Mouse (Mus musculus) urinary bladder, postnatal 25 days (tissue): ENCODE data around the gene Arsg.
"Not testable (repeated sequence)": the region's sequence is repeated elsewhere in the genome, so short reads cannot be mapped to it uniquely, and the experiment has no call there.

ENCODE experiments used
- DNase-seq: peaks from one replicate; pipeline ENCODE4 v3.0.0; 2022; ENCODE audit warnings: low spot score

The Arsg gene

GRCm38 (mm10) chr11:109470170-109470569 lies 3.0 kb upstream of the Arsg start:
- DNase-seq, result no peak

- peak; percentile 12 for DNase-seq
These were observed 2.0 kb upstream of the Arsg start for GRCm38 (mm10) chr11:109470921-109471861.

DNA sequence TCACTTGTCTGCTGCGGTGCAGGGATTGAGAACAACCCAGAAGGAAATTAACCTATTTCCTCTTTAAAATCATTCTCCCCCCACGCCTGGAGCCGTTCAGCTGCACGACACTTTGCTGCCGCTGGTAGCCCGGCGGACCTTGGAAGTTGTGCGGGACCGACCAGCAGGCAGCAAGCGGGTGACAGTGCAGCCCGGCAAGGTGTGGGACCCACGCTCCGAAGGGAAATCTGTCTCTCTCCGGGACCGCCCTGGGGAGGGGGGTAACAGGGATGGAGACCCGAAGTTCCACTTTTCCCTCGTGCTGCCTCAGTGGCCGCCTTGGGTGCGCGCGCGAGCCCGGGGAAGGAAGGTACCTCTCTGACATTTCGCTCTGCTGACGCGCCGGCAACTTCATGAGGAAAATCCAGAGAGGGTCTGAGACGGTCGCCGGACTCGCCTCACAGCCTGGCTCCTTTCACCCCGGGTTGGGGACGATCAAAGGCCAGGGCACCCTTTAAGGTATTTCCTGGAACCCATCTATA lies 943 bp upstream of the Arsg start:
- DNase-seq, result peak; percentile 37

GRCm38 (mm10) chr11:109472821-109473170 lies 378 bp upstream of the Arsg start:
- no peak for DNase-seq

- DNase-seq, result no peak
These were observed 1.0 kb downstream of the Arsg start for GRCm38 (mm10) chr11:109474086-109474742.

DNA sequence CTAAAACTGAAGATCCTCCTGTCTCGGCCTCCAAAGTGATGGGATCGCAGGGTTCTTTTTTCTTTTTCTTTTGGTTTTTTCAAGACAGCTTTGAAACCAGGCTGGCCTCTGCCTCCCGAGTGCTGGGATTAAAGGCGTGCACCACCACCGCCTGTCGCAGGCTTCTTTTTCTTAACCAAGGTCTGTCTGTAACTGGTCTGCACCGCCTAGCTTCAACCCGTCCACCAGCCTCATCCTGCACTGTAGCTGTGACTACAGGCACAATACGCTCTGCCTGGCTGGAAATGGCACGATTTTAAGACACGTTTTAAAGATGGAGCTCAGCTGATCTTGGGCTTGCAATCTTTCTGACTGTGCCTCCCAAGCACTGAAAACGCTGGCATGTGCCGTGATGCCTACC lies 1.7 kb downstream of the Arsg start:
- no peak for DNase-seq

- no peak for DNase-seq
These were observed 2.5 kb downstream of the Arsg start for GRCm38 (mm10) chr11:109475717-109476116.

DNA sequence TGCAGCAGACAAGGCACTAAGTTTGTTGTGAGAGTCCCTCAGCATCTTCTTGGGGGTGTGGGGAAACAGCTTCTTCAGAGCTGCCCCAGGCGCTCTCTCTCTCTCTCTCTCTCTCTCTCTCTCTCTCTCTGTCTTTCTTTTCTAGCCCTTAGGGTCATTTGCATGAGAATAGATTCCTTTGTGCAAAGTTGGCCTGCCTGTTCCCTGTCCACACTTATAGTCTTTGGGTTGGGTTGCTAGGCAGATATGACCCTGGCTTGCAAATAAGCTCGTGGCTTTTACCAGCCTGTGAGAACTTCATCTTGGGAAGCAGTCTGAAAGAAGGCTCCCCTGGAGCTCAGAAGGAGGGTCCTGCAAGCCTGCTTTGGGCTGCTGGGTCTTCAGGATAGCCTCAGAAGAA lies 3.1 kb downstream of the Arsg start:
- DNase-seq, result no peak

- no peak for DNase-seq
These were observed 3.5 kb downstream of the Arsg start for GRCm38 (mm10) chr11:109476653-109477052.

- DNase-seq, result no peak
These were observed 4.6 kb downstream of the Arsg start for GRCm38 (mm10) chr11:109477606-109478380.

- no peak for DNase-seq
These were observed 6.6 kb downstream of the Arsg start for GRCm38 (mm10) chr11:109479575-109480285.

DNA sequence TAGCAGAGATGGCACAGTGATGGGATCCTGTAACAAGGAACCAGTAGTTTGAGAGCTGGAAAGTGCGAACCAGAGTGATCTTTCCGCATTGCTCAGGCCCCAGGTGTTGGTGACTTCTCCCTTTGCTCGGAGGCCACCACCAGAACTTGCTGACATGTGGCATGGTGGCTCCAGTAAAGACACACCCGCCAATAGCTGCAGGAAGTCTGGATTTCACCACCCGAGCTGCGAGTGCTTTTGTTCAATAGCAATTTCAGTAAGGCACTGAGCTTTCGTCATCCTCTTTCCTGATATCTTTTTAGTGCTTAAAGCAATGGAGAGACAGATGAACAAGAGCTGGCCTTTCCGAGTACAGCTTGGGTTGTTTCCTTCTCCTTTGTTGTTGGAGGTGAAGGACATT lies 7.3 kb downstream of the Arsg start:
- DNase-seq, result no peak

DNA sequence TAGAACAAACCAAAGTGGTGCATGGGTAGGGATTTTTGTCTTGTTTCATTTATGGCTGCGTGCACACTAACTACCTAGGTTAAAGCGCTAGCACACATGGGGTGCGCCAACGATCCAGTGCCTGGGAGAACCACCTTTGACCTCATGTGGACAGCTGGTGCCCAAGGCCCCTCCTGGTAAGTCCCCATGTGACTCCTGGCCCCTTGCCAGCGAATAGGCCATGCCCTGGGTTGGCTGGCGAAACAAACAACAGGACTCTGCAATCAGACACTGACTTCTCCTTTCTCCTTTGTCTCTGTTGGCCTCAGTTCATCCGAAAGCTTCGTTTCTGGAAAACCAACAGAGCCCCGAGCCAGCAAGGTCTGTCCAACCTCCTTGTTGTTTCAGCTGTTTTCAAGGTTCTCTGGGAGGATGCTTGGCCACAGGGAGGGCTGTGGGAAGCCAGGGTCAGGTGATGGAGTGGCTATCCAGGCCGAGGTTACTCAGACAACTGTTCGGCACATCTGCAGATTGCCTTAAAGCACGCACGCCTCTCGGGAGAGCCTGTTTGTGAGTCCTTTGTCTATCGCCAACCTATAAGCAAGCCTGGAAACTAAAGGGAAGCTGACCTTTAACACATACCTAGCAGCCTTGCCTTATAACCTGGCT lies 12.3 kb downstream of the Arsg start:
- no peak for DNase-seq

DNA sequence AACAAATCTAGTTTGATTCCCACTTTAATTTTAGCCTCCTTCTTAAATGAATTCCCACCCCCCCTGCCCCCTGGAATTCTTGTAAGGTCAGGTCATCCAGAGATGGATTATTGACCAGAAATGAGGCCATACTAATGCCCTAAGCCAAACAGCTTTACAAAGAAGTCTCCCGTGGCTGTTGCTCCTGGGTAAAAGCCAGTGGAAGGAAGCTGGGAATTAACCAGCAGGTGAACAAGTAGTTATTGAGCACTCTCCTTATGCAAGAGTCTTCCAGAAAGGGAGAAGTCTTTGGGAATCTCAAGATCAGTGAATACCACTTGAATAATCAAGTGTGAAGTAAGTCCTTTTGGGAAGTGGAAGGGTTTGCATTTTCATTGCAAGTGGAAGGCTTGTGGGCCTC lies 13.9 kb downstream of the Arsg start:
- no peak for DNase-seq

GRCm38 (mm10) chr11:109487991-109488684 lies 15.0 kb downstream of the Arsg start:
- DNase-seq, result peak; percentile 16

DNA sequence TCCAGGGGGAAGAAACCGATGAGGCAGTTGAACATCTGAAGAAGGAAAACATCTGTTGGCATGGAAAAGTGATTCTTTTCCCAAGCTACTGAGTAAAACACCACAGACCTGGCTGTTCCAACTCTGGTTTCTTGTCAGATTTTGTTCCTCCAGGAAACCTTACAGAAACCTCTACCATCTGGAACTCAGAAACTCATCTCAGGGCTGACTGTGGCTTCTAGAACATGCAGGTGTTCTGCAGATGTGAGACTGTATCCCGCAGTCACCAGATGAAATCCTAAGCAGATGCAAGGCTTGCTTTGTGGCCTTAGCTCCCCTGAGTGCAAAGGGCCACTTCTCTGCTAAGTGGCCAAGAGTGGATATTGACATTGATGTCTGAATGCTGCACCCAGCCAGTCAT lies 16.6 kb downstream of the Arsg start:
- no peak for DNase-seq

DNA sequence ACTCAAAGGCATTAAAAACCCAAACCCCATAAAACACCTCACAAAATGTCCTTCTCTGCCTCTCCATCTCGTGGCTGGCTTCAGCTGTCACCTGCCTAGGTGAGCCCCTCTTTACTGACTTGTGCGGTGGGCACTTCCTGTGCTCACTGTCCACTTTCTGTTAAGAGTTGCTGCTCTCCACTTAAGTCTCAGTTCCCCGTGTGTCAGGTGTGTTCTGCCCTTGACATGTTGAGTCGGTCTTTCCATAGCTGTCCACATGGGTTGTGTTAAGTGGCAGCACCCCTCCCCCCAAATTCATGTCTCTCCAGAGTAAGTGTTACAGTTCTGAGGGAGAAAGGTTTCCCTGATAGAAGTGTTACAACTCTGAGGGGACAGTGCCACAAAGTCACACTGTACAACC lies 18.7 kb downstream of the Arsg start:
- DNase-seq, result no peak

DNA sequence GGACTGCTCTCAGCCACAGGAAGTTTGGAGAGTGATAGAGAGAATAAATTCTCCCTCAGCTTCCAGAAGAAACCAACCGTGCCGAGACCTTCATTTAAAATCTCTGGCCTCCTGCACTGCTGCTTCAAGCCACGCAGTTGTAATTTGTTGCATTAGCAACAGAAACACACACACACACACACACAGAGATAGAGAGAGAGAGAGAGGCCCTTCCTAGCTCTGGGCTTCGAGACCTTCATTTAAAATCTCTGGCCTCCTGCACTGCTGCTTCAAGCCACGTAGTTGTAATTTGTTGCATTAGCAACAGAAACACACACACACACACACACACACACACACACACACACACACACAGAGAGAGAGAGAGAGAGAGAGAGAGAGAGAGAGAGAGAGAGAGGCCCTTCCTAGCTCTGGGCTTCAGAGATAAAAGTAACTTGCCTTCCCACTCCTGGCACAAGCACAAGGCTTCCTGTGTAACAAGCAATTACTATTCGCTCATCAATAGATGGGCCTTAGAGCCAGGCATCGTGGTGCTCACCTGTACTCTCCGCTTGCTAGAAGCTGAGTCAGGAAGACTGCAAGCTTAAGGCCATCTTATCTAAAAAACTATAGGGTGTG lies 19.8 kb downstream of the Arsg start:
- not testable (repeated sequence) for DNase-seq

- DNase-seq, result no peak
These were observed 22.0 kb downstream of the Arsg start for GRCm38 (mm10) chr11:109494890-109495770.
